Mouse (Mus musculus) stomach, embryonic 15.5 days (tissue): ENCODE measurements around the gene Olfr646. TPM values are rescaled to one million over a fixed set of nuclear protein-coding genes. Genes with fewer than 3 reads are reported as not detected.

Experiments used
- ATAC-seq: fragments of 200-750 bp; cut with Nextera tagmentation; 2 replicates; pipeline ENCODE4 v1.8.0; 2017; ENCODE audit warnings: low read depth, moderate number of reproducible peaks, moderate TSS enrichment; ENCODE audit not compliant: insufficient read depth, low FRiP score
- H3K27ac ChIP-seq: fragments of 300-500 bp; sonication (generic); 2 replicates; pipeline ENCODE4 v1.5.1; 2015; ENCODE audit warnings: mild to moderate bottlenecking, inconsistent platforms
- H3K27me3 ChIP-seq: fragments of 300-500 bp; sonication (generic); replicated peaks from 2 replicates; pipeline ENCODE4 v1.6.1; 2015; ENCODE audit warnings: inconsistent platforms
- H3K36me3 ChIP-seq: fragments of 300-500 bp; sonication (generic); 2 replicates; pipeline ENCODE4 v1.6.1; 2015; ENCODE audit warnings: inconsistent platforms
- H3K4me1 ChIP-seq: fragments of 300-500 bp; sonication (generic); 2 replicates; pipeline ENCODE4 v1.6.1; 2015; ENCODE audit warnings: inconsistent platforms
- H3K4me2 ChIP-seq: fragments of 300-500 bp; sonication (generic); 2 replicates; pipeline ENCODE4 v1.6.1; 2015; ENCODE audit warnings: mild to moderate bottlenecking, inconsistent platforms
- H3K4me3 ChIP-seq: fragments of 300-500 bp; sonication (generic); replicated peaks from 2 replicates; pipeline ENCODE4 v1.5.1; 2015; ENCODE audit warnings: inconsistent platforms
- H3K9ac ChIP-seq: fragments of 300-500 bp; sonication (generic); 2 replicates; pipeline ENCODE4 v1.6.1; 2015; ENCODE audit warnings: inconsistent platforms
- H3K9me3 ChIP-seq: fragments of 300-500 bp; sonication (generic); 2 replicates; pipeline ENCODE4 v1.6.1; 2016; ENCODE audit warnings: inconsistent platforms
- WGBS: fragments of 180-500 bp; shearing (Covaris S2); methylation state at CpG from one replicate; pipeline ENCODE4 v1.1.7; 2015; 5-methylcytosine and 5-hydroxymethylcytosine counted together
- polyA plus RNA-seq: library from polyadenylated mRNA; unstranded; fragments of >200 nt; fragmentation: Nextera tagmentation; extraction: Ambion mirVana; gene quantifications from 2 replicates; pipeline ENCODE4 v1.2.1, GENCODE M21; 2015

The Olfr646 gene
- not detected in 2 replicates for polyA plus RNA-seq

DNA sequence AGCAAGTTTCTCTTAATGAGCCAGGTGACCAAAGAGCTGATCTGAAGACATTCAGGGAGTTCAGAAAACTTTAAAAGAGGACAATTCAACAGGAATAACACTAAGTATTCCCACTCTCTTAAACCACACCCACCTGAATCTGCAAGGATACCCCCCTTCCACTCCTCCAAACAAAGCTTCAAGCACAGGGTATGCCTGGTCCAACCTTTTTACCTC is at the start of gene Olfr646:
Gene Olfr646 (plus strand): TSS at position 117 of the 216 bp plus-strand sequence.
- no peak within 1 kb of the TSS for H3K4me3 ChIP-seq
- H3K9ac ChIP-seq = no peak within 1 kb of the TSS
- H3K27ac ChIP-seq = no peak within 1 kb of the TSS
- ATAC-seq = no peak
- H3K4me1 ChIP-seq = no peaks in the 10 kb centered on the region
- H3K9me3 ChIP-seq = no peaks in the 10 kb centered on the region
- no peaks in the 10 kb centered on the region for H3K27me3 ChIP-seq
- H3K4me2 ChIP-seq = no peak within 1 kb of the TSS
- no peaks in the 10 kb centered on the region for H3K36me3 ChIP-seq

DNA sequence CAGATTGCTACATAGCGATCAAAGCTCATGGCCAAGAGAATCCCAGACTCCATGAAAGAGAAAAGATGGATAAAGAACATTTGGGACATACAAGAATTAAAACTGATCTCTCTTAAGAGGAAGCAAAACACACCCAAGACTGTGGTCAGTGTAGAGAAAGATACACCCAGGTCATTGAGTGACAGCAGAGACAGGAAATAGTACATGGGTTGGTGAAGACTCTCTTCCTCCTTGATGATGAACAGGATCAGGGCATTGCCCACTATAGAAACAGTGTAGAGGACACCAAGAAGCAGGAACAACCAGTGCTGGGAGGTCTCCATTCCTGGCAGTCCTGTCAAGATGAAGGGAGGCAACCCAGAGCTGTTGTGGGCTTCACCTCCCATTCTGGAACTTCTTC is 45.5 kb upstream of the Olfr646 start:
- WGBS = 79% methylated on average over 1 of the region's 1 CpGs
- Histone ChIP-seq H3K9ac (no peak overlapping the region), H3K36me3 (no peaks in the 10 kb centered on the region), H3K9me3 (no peaks in the 10 kb centered on the region), H3K27ac (no peak overlapping the region), H3K4me3 (no peak overlapping the region), H3K4me2 (no peak overlapping the region), H3K27me3 (no peaks in the 10 kb centered on the region), H3K4me1 (no peaks in the 10 kb centered on the region)
- no peak for ATAC-seq

DNA sequence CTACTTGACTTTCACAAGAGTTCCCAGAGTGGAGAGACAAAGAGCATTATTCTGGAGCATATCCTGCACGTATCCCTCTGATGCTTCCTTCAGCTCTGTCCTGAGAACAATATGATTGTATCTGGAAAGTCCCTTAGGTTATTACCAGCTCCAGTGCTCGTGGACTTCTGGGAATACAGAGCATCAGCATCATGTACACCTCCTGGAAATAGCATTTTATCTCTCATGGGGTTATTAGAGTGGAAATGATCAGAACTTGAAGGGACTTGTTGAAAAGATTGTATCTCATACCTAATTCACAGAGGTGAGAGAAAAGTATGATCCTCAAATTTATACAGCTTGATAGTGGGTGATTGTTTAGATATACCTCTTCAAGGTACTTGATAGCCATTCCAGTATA is 43.3 kb upstream of the Olfr646 start, which contains the start of gene 4930516K23Rik:
Gene 4930516K23Rik (minus strand): TSS at position 101 of the 400 bp plus-strand sequence.
- Histone ChIP-seq H3K4me1 (no peaks in the 10 kb centered on the region), H3K9me3 (no peaks in the 10 kb centered on the region), H3K9ac (no peak within 1 kb of the TSS), H3K4me2 (no peak within 1 kb of the TSS), H3K27ac (no peak within 1 kb of the TSS), H3K27me3 (no peaks in the 10 kb centered on the region), H3K36me3 (no peaks in the 10 kb centered on the region), H3K4me3 (no peak within 1 kb of the TSS)
- 46% methylated on average over 2 of the region's 2 CpGs for WGBS
- ATAC-seq = no peak

DNA sequence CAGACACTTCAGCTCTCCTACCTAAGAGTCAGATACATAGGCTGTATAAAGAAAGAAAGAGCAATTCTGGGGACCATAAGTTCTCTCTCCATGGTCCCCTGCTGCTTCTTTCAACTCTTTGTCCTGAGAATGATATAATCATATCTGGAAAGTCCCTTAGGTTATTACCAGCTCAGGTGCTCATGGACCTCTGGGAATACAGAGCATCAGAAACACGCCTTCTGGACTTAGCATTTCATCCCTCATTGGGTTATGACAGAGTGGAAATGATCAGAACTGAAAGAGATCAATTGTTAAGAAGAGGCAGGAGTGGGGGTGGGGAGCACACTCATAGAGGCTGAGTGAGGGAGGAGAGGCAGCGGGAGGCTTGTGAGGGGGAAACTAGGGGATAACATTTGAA is 32.9 kb upstream of the Olfr646 start, which contains the start of gene Olfr644:
Gene Olfr644 (minus strand): TSS at position 101 of the 400 bp plus-strand sequence.
- Histone ChIP-seq H3K4me2 (no peak within 1 kb of the TSS), H3K27me3 (no peaks in the 10 kb centered on the region), H3K4me3 (no peak within 1 kb of the TSS), H3K27ac (no peak within 1 kb of the TSS), H3K36me3 (no peaks in the 10 kb centered on the region), H3K9ac (no peak within 1 kb of the TSS), H3K4me1 (no peaks in the 10 kb centered on the region), H3K9me3 (no peaks in the 10 kb centered on the region)
- ATAC-seq = no peak
- 74% methylated on average over 2 of the region's 2 CpGs for WGBS

DNA sequence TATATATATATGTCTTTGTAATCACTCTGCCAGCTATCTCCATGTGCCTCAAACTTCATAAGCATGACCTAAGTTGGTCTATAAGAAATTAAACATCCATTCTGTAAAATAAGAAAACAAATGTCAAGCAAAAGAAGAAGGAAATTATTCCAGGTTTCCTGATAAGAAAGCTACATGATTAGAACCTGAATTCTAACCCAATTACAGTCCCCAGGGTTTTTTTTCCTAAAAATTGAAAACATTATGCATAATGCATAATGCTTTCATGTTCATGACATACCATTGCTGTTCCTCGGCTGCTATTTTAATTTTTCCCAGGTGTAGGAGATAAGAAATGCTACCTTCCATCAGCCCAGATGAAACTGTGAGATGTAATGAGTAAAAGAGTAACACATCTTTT is 19.3 kb upstream of the Olfr646 start, which contains the start of gene Olfr645:
Gene Olfr645 (minus strand): TSS at position 101 of the 400 bp plus-strand sequence.
- Histone ChIP-seq H3K4me2 (no peak within 1 kb of the TSS), H3K9ac (no peak within 1 kb of the TSS), H3K4me3 (no peak within 1 kb of the TSS), H3K27ac (no peak within 1 kb of the TSS), H3K27me3 (no peaks in the 10 kb centered on the region), H3K36me3 (no peaks in the 10 kb centered on the region), H3K9me3 (no peaks in the 10 kb centered on the region), H3K4me1 (no peaks in the 10 kb centered on the region)
- ATAC-seq = no peak
- WGBS = 72% methylated on average over 1 of the region's 1 CpGs

DNA sequence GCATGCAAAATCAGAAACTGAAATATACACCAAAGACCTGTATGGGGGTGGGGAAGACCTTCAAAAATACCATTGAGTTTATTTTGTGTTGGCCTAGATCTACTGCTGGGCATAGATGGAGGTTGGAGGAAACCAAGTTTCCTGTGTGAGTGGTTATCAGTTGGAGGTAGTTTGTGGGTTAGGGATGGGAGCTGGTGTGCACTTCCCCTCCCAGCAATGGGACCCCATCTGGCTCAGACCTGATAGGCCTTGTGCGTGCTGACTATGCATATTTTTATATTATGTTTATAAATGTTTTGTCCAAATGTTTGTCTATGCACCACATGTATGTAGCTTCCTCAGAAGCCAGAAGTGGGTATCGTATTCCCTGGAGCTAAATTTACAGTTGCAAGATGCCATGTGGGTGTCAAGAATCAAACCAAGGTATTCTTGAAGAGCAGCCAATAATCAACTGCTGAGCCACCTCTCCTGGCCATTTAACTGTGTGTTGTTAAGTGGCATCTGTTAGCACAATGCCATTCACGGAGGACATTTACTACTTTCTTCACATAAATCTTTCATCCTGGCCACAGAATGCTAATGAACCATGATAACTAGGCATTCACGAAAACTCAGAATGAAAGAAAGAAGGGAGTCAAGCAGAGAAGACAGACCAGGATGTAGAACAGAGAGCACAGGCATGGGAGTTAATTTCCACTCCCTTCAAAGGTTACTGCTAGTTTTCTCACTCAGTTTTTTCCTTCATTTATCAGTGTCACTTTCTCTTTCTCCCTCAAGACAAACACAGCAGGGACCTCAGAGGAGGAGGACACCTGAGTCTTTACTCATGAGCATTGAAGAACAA is 538 bp upstream of the Olfr646 start:
- Histone ChIP-seq H3K4me3 (no peak overlapping the region), H3K9me3 (no peaks in the 10 kb centered on the region), H3K27me3 (no peaks in the 10 kb centered on the region), H3K4me1 (no peaks in the 10 kb centered on the region), H3K4me2 (no peak overlapping the region), H3K9ac (no peak overlapping the region), H3K36me3 (no peaks in the 10 kb centered on the region), H3K27ac (no peak overlapping the region)
- 56% methylated on average over 4 of the region's 4 CpGs for WGBS
- no peak for ATAC-seq

DNA sequence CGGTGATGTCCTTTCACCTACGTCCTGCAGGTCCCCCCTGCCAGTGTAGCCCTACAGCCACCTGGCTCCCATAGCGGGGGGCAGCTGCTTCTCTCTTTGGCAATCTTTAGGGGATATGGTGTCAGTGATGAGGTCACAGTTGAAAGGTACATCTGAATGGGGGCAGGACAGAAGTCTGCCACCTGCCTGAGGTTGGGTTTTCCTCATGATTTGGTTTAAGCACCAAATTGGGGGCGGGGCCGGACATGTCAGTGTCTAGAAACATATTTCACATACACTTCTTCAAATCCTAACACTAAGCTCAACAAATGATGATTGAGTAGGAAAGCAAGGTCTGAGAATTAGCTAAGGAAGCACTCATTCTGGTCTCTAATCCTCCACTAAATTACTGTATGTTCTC is 25.1 kb downstream of the Olfr646 start, which contains the start of gene Ubqln5:
Gene Ubqln5 (minus strand): TSS at position 101 of the 400 bp plus-strand sequence.
- ATAC-seq = no peak
- Histone ChIP-seq H3K27me3 (no peaks in the 10 kb centered on the region), H3K9me3 (no peaks in the 10 kb centered on the region), H3K9ac (no peak within 1 kb of the TSS), H3K4me3 (no peak within 1 kb of the TSS), H3K27ac (no peak within 1 kb of the TSS), H3K36me3 (no peaks in the 10 kb centered on the region), H3K4me2 (no peak within 1 kb of the TSS), H3K4me1 (no peaks in the 10 kb centered on the region)
- 96% methylated on average over 5 of the region's 5 CpGs for WGBS

DNA sequence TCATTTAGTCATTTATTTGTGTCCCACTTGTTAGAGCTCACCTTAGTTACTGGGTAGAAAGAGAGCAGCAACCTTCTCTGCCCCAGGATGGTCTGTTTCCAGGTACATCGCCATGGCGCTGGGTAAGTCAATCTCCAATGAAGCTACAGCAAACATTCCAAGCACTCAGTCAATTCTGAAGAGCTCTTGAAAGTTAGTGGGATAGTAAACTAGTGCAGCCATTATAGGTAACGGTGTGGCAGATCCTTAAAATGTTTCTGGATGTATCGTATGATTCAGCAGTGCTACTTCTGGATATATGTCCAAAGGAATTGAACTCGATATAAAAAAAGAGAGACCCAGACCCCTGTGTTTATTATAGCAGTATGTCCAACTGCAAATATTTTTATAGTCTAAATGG is 32.6 kb downstream of the Olfr646 start, which contains the start of gene Olfr643:
Gene Olfr643 (minus strand): TSS at position 101 of the 400 bp plus-strand sequence.
- Histone ChIP-seq H3K27ac (no peak within 1 kb of the TSS), H3K4me3 (no peak within 1 kb of the TSS), H3K36me3 (no peaks in the 10 kb centered on the region), H3K4me1 (no peaks in the 10 kb centered on the region), H3K9ac (no peak within 1 kb of the TSS), H3K9me3 (no peaks in the 10 kb centered on the region), H3K27me3 (no peaks in the 10 kb centered on the region), H3K4me2 (no peak within 1 kb of the TSS)
- WGBS = 76% methylated on average over 5 of the region's 5 CpGs
- ATAC-seq = no peak

DNA sequence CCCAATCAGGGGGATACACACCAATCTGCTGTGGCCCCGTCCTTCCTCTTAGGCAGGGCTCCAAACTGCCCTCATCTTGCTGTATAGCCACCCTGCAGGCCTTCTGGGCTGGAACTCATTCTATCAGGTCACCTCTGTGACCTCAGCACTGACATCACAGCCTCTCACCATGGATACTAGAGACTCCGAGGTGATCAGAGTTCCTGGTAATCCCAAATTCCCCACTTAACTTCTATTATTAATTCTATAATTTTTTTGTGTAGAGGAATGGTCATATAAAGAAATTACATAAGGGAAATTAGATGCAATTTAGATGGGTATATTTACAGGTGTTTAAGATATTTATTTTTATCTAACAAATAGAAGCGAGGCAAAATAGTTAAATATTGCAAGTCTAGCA is 38.5 kb downstream of the Olfr646 start, which contains the start of gene Ubqln3:
Gene Ubqln3 (minus strand): TSS at position 101 of the 400 bp plus-strand sequence.
- no peak within 1 kb of the TSS for H3K9ac ChIP-seq
- H3K9me3 ChIP-seq = no peaks in the 10 kb centered on the region
- no peak within 1 kb of the TSS for H3K27ac ChIP-seq
- no peaks in the 10 kb centered on the region for H3K27me3 ChIP-seq
- no peaks in the 10 kb centered on the region for H3K36me3 ChIP-seq
- no peak within 1 kb of the TSS for H3K4me3 ChIP-seq
- WGBS = 71% methylated on average over 3 of the region's 3 CpGs
- H3K4me2 ChIP-seq = no peak within 1 kb of the TSS
- H3K4me1 ChIP-seq = no peaks in the 10 kb centered on the region
- no peak for ATAC-seq

DNA sequence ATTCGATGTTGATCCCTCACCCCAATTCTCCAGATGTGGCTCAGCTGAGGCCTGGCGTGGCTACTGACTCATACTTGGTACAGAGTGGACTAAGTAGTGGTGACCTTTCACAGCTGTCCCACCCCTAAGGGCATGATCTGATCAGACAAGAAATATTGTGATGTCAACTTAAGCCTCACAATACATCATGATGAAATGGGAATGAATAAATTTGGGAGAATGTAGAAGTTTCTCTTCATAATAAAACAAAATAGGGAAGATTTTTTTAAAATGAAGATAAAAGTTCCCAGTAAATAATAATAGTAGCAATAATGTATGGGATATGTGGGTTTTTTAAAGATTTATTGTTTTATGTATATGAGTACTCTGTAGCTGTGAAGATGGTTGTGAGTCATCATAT is 45.8 kb downstream of the Olfr646 start, which contains the start of gene Ubqlnl:
Gene Ubqlnl (minus strand): TSS at position 101 of the 400 bp plus-strand sequence.
- ATAC-seq = no peak
- no peaks in the 10 kb centered on the region for H3K4me1 ChIP-seq

More for the DNA sequence above, 45.8 kb downstream of the Olfr646 start, which contains the start of gene Ubqlnl:
- Histone ChIP-seq H3K4me3 (no peak within 1 kb of the TSS), H3K27ac (no peak within 1 kb of the TSS), H3K36me3 (no peaks in the 10 kb centered on the region), H3K9ac (no peak within 1 kb of the TSS), H3K27me3 (no peaks in the 10 kb centered on the region), H3K4me2 (no peak within 1 kb of the TSS), H3K9me3 (no peaks in the 10 kb centered on the region)
- 81% methylated on average over 2 of the region's 2 CpGs for WGBS
